Mouse (Mus musculus): ENCODE results near the gene Fam78b. TPM values are rescaled to one million over a fixed set of nuclear protein-coding genes. Genes with fewer than 3 reads are reported as not detected.
A peak's percentile ranks its signal among the peaks of the same experiment; 100 is the strongest.

Fam78b gene
- polyA plus RNA-seq, 1 experiment from 2014 or later, result 17.4 TPM

GRCm38 (mm10) chr1:167104956-167105626 lies 103.9 kb downstream of the Fam78b start:
- Histone ChIP-seq H3K4me3 (no peak overlapping the region), H3K4me2 (replicated peaks) (no peak overlapping the region), H3K27me3 (replicated peaks) (no peaks in the 10 kb centered on the region), H3K9ac (no peak overlapping the region), H3K36me3 (no peaks in the 10 kb centered on the region), H3K27ac (no peak overlapping the region), H3K9me3 (no peaks in the 10 kb centered on the region), H3K4me1 (no peaks in the 10 kb centered on the region; the same call in 1 of the 2 replicates)
- 44% methylated on average over 5 of the region's 5 CpGs for WGBS
- ATAC-seq (ENCODE audit: low FRiP score, low read depth), result peak; percentile 29; the same call in 1 of the 2 replicates

DNA sequence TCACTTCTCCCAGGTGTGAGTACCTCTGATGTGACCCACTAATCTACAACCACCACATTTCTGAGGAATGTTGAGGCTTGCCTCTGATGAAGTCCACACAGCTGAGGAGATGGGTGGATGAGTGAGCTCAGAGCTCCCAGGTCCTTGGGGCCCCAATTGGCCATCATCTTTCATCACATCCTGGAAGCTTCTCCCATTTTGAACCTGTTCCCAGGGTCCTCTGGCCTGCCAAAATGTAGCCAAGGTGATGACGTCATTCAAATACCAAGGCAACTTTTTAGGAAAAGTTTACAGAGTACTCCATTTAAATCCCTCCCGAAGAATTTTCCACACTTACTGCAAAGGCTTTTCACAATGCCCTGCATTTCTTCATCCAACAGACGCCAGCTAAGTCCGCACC lies 104.7 kb downstream of the Fam78b start:
- no peaks in the 10 kb centered on the region for H3K27me3 ChIP-seq (replicated peaks)
- 87% methylated on average over 4 of the region's 4 CpGs for WGBS
- no peak for ATAC-seq (ENCODE audit: low FRiP score, low read depth)
- no peaks in the 10 kb centered on the region for H3K36me3 ChIP-seq
- no peaks in the 10 kb centered on the region; the same call in 1 of the 2 replicates for H3K4me1 ChIP-seq
- H3K27ac ChIP-seq, result no peak overlapping the region
- no peak overlapping the region for H3K4me2 ChIP-seq (replicated peaks)
- no peak overlapping the region for H3K9ac ChIP-seq
- no peaks in the 10 kb centered on the region for H3K9me3 ChIP-seq
- no peak overlapping the region for H3K4me3 ChIP-seq

- Histone ChIP-seq H3K27ac (no peak overlapping the region), H3K4me2 (replicated peaks) (no peak overlapping the region), H3K9ac (no peak overlapping the region), H3K27me3 (replicated peaks) (no peaks in the 10 kb centered on the region), H3K36me3 (no peaks in the 10 kb centered on the region), H3K4me1 (no peaks in the 10 kb centered on the region; the same call in 1 of the 2 replicates), H3K4me3 (no peak overlapping the region), H3K9me3 (no peaks in the 10 kb centered on the region)
- 0 out of 2 replicates have a peak, but pooled peaks have one; percentile 15 for ATAC-seq (ENCODE audit: low FRiP score, low read depth)
- WGBS, result 80% methylated on average over 8 of the region's 8 CpGs
Measured at GRCm38 (mm10) chr1:167108973-167109509, 107.8 kb downstream of the Fam78b start.

GRCm38 (mm10) chr1:167114363-167115050 lies 113.3 kb downstream of the Fam78b start:
- Histone ChIP-seq H3K4me3 (no peak overlapping the region), H3K4me2 (replicated peaks) (no peak overlapping the region), H3K4me1 (0 out of 2 replicates have a peak, but pooled peaks cover 3% of the 10 kb centered on the region), H3K9ac (no peak overlapping the region), H3K27ac (no peak overlapping the region), H3K36me3 (no peaks in the 10 kb centered on the region), H3K27me3 (replicated peaks) (no peaks in the 10 kb centered on the region), H3K9me3 (no peaks in the 10 kb centered on the region)
- 78% methylated on average over 4 of the region's 4 CpGs for WGBS
- ATAC-seq (ENCODE audit: low FRiP score, low read depth), result no peak

- H3K36me3 ChIP-seq, result no peaks in the 10 kb centered on the region
- no peak overlapping the region for H3K4me2 ChIP-seq (replicated peaks)
- no peak overlapping the region for H3K27ac ChIP-seq
- ATAC-seq (ENCODE audit: low FRiP score, low read depth), result no peak
- 46% methylated on average over 4 of the region's 4 CpGs for WGBS
- no peaks in the 10 kb centered on the region for H3K27me3 ChIP-seq (replicated peaks)
- no peak overlapping the region for H3K9ac ChIP-seq
- H3K4me3 ChIP-seq, result no peak overlapping the region
- H3K4me1 ChIP-seq, result 0 out of 2 replicates have a peak, but pooled peaks cover 3% of the 10 kb centered on the region
- H3K9me3 ChIP-seq, result no peaks in the 10 kb centered on the region
Measured at GRCm38 (mm10) chr1:167115121-167115520, 113.9 kb downstream of the Fam78b start.

DNA sequence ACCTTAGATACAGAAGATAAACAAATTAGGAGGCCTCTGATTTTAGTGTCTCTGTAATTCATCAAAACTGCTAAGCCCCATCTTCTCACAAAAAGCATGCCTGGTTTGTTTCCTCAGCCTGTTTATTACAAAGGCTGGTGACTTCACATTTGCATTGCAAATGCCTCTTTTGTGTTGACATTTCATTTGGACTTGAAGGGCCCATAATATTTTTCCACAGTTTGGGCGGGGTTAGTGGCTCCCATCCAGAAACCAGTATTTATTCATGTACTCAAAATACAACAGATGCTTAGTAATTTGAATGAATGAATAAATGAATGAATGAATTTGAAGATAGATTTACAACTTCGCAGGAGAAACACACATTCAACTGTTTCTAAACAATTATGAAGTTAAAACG lies 115.5 kb downstream of the Fam78b start:
- Histone ChIP-seq H3K4me3 (no peak overlapping the region), H3K27ac (no peak overlapping the region), H3K4me1 (0 out of 2 replicates have a peak, but pooled peaks cover 3% of the 10 kb centered on the region), H3K27me3 (replicated peaks) (no peaks in the 10 kb centered on the region), H3K9ac (no peak overlapping the region), H3K4me2 (replicated peaks) (no peak overlapping the region), H3K9me3 (no peaks in the 10 kb centered on the region), H3K36me3 (no peaks in the 10 kb centered on the region)
- no peak for ATAC-seq (ENCODE audit: low FRiP score, low read depth)
- 76% methylated on average over 3 of the region's 3 CpGs for WGBS

DNA sequence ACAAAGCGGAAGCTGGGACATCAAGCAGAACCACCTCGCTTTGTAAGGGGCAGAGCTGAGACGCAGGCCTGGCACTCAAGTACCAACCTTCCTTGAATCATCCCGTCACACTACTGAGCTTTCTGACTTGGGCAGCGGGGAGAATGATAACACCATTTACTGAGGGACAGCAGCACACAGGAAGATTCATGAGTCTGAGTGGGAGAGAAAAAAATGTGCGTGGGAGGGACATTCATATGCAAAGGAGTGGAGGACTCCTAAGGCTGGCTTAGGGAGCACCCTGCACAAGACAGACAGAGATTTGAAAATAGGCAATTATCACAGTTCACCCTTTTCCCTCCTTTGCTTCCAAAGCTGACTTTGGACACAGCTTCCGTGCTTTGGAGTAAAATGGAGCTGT lies 117.8 kb downstream of the Fam78b start:
- no peak overlapping the region for H3K4me3 ChIP-seq
- ATAC-seq (ENCODE audit: low FRiP score, low read depth), result 0 out of 2 replicates have a peak, but pooled peaks have one; percentile 3
- H3K36me3 ChIP-seq, result no peaks in the 10 kb centered on the region
- WGBS, result 51% methylated on average over 7 of the region's 7 CpGs
- no peak overlapping the region for H3K27ac ChIP-seq
- H3K9me3 ChIP-seq, result no peaks in the 10 kb centered on the region
- no peak overlapping the region for H3K9ac ChIP-seq
- H3K27me3 ChIP-seq (replicated peaks), result no peaks in the 10 kb centered on the region
- H3K4me2 ChIP-seq (replicated peaks), result peak overlapping the region; percentile 12; the same call in 1 of the 2 replicates
- 0 out of 2 replicates have a peak, but pooled peaks cover 3% of the 10 kb centered on the region for H3K4me1 ChIP-seq

- no peaks in the 10 kb centered on the region for H3K9me3 ChIP-seq
- H3K4me2 ChIP-seq (replicated peaks), result peak overlapping the region; percentile 12; the same call in 1 of the 2 replicates
- H3K9ac ChIP-seq, result no peak overlapping the region
- H3K27ac ChIP-seq, result no peak overlapping the region
- no peaks in the 10 kb centered on the region for H3K27me3 ChIP-seq (replicated peaks)
- no peak overlapping the region for H3K4me3 ChIP-seq
- peak; percentile 23; the same call in 1 of the 2 replicates for ATAC-seq (ENCODE audit: low FRiP score, low read depth)
- 0 out of 2 replicates have a peak, but pooled peaks cover 3% of the 10 kb centered on the region for H3K4me1 ChIP-seq
- WGBS, result 45% methylated on average over 8 of the region's 8 CpGs
- no peaks in the 10 kb centered on the region for H3K36me3 ChIP-seq
Measured at GRCm38 (mm10) chr1:167119439-167119838, 118.2 kb downstream of the Fam78b start.

GRCm38 (mm10) chr1:167122436-167122835 lies 121.2 kb downstream of the Fam78b start:
- Histone ChIP-seq H3K4me2 (replicated peaks) (no peak overlapping the region), H3K4me1 (no peaks in the 10 kb centered on the region), H3K27me3 (replicated peaks) (no peaks in the 10 kb centered on the region), H3K4me3 (no peak overlapping the region), H3K36me3 (no peaks in the 10 kb centered on the region), H3K9ac (no peak overlapping the region), H3K9me3 (no peaks in the 10 kb centered on the region), H3K27ac (no peak overlapping the region)
- no peak for ATAC-seq (ENCODE audit: low FRiP score, low read depth)
- WGBS, result 94% methylated on average over 2 of the region's 2 CpGs

DNA sequence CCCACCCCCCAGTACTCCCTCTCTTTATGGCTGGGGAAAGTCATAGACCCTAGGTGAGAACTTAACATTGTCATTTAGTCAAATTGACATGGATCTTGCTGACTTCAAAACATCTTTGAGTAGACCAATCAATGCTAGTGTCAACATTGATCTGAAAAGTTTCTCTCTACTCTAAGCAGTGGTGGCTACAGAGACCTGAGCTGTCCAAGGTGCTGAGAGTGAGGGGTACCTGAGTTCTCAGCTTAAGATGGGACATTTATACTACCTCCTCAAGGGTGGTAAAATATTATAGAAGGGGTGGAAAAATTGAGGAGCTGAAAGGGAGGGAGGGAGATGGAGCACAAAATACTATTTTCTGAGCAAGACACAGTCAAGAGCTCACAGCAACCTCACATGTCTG lies 122.3 kb downstream of the Fam78b start:
- Histone ChIP-seq H3K9me3 (no peaks in the 10 kb centered on the region), H3K9ac (no peak overlapping the region), H3K4me3 (no peak overlapping the region), H3K36me3 (no peaks in the 10 kb centered on the region), H3K27ac (no peak overlapping the region), H3K27me3 (replicated peaks) (no peaks in the 10 kb centered on the region), H3K4me1 (no peaks in the 10 kb centered on the region), H3K4me2 (replicated peaks) (no peak overlapping the region)
- ATAC-seq (ENCODE audit: low FRiP score, low read depth), result no peak

DNA sequence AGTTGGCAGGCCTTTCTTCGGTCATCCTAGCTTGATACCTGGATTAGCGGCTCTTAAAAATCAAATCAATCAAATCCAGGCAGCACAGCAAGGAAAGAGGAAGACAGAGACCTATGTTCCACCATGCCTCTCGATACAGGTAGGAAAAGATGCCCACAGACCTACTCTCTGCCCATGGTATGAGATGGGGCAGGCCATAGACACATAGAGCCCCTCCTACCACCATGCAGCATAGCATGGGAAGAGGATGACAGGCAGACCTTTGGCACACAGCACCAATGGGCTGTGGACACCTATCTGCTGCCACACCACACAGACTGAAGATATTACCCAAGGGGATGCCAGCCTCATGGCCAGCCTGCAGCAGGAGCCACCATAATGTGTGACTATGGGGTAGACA lies 124.7 kb downstream of the Fam78b start:
- no peaks in the 10 kb centered on the region for H3K4me1 ChIP-seq
- ATAC-seq (ENCODE audit: low FRiP score, low read depth), result no peak
- H3K4me3 ChIP-seq, result no peak overlapping the region
- H3K36me3 ChIP-seq, result no peaks in the 10 kb centered on the region
- no peak overlapping the region for H3K9ac ChIP-seq
- H3K9me3 ChIP-seq, result no peaks in the 10 kb centered on the region
- no peak overlapping the region for H3K27ac ChIP-seq
- WGBS, result 82% methylated on average over 3 of the region's 3 CpGs
- H3K27me3 ChIP-seq (replicated peaks), result no peaks in the 10 kb centered on the region
- H3K4me2 ChIP-seq (replicated peaks), result no peak overlapping the region

DNA sequence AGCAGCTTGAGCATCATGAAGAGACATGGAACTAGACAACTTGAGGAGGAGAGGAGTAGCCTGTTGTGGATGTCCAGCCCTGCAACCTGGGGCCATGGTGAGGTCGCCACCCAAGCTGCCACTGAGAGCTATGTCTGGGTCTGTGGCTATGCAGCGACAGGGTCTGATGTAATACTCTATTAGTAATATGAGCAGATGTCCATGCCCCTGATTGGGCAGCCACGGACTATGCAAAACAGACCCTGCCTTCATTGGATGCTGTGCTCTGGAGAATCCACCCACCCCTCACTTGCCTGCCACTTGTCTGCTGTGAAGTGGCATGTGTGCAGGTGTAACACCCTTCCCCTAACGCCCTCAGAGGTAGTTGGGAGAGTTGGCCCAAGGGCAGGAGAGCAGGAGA lies 125.1 kb downstream of the Fam78b start:
- H3K9ac ChIP-seq, result no peak overlapping the region
- H3K4me2 ChIP-seq (replicated peaks), result no peak overlapping the region
- 73% methylated on average over 4 of the region's 4 CpGs for WGBS
- no peaks in the 10 kb centered on the region for H3K36me3 ChIP-seq
- no peak overlapping the region for H3K27ac ChIP-seq
- no peaks in the 10 kb centered on the region for H3K27me3 ChIP-seq (replicated peaks)
- ATAC-seq (ENCODE audit: low FRiP score, low read depth), result no peak
- no peaks in the 10 kb centered on the region for H3K4me1 ChIP-seq
- no peak overlapping the region for H3K4me3 ChIP-seq
- H3K9me3 ChIP-seq, result no peaks in the 10 kb centered on the region
